Mouse (Mus musculus): Measurements from ENCODE around the gene Gm9999. TPM values are rescaled to one million over a fixed set of nuclear protein-coding genes. Genes with fewer than 3 reads are reported as not detected.
"Not testable (repeated sequence)": the region's sequence is repeated elsewhere in the genome, so short reads cannot be mapped to it uniquely, and the experiment has no call there.

The Gm9999 gene
- total RNA-seq (2021): not detected in 2 replicates
- long read RNA-seq: 0 reads

- no peak for DNase-seq
These were observed at the start of gene Gm9999 for GRCm38 (mm10) chr7:46983280-46983679. Gene Gm9999 (plus strand): TSS chr7:46983580.

DNA sequence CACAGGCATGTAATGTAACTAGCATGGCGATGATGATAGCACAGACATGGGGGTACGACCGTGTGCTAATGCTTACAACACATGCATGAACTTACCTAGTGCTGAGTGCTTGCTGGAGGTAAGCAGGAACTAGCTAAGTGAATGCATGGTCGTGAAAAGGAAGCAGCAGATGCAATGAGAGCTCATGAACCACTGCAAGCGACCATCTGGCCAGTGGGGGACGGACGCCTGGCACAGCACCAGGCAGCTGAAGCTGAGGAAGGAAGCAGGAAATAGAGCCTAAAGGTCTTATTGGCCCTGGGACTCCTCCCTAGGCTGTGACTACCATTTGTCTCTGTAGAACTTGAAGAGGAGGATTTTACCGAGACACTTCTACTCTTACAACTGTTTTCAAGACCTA lies 48.6 kb upstream of the Gm9999 start:
- no peak for DNase-seq

DNA sequence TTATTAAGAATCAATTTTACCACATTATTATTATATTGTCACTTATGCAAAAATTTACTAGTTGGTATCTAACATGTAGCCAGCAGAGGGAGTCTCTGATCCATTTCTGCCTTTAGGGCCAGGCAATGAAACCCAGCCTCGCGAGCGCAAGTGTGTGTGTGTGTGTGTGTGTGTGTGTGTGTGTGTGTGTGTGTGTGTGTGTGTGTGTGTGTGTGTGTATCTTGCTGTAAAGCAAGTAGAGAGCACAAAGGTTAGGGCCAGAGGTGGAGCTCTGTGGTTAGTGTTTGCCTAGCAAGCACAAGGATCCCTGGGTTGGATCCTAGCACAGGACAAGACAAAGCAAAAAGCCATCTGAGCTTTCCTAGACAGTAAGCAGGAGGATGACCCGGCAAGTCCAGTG lies 47.5 kb upstream of the Gm9999 start:
- peak; percentile 7 for DNase-seq

- DNase-seq: peak; percentile 96
These were observed 25.3 kb upstream of the Gm9999 start, which contains the start of gene Uevld for GRCm38 (mm10) chr7:46957831-46958691. Gene Uevld (minus strand): TSS chr7:46958527.

- DNase-seq: no peak
These were observed 24.5 kb upstream of the Gm9999 start for GRCm38 (mm10) chr7:46958853-46959252.

- no peak for DNase-seq
These were observed 22.4 kb upstream of the Gm9999 start for GRCm38 (mm10) chr7:46960991-46961390.

- DNase-seq: peak; percentile 13
These were observed 21.2 kb upstream of the Gm9999 start for GRCm38 (mm10) chr7:46962132-46962531.

- peak; percentile 36 for DNase-seq
These were observed 20.4 kb upstream of the Gm9999 start for GRCm38 (mm10) chr7:46962806-46963618.

DNA sequence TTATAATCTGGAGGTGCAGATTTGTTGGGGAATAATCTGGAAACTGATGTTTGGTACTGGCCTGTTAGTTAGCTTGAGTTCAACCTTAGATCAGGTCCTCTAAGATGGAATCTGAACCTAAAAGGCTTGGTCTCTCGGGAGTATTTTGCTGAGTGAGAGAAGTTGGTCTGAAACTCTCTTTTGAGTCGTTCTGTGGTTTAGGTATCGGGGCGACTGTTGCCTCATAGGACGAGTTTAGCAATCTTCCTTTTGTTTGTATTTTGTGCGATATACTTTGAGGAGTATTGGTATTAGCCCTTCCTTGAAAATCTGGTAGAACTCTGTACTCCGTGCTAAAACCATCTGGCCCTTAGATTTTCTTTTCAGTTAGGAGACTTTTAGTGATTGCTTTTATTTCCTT lies 19.3 kb upstream of the Gm9999 start:
- DNase-seq: no peak

- DNase-seq: no peak
These were observed 13.5 kb upstream of the Gm9999 start for GRCm38 (mm10) chr7:46969898-46970297.

DNA sequence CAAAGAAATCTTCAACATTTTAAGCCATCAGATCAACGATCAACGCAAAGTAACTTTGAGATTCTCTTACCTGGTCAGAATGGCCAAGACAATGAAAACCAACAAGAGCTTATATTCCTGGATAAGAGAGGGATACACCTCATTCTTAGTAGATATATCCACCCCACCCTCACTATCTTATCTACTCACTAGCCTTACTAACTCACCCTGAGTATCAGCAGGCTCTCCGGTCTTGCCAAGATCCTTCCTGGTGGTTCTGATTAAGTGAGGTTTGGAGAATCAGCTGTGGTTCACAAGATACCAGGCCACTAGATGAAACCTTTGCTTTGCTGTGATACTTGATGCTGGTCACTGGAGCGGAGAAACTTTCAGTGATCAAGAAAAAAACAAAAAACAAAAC lies 8.7 kb upstream of the Gm9999 start:
- DNase-seq: no peak

- DNase-seq: no peak
These were observed 7.9 kb upstream of the Gm9999 start for GRCm38 (mm10) chr7:46975456-46975855.

GRCm38 (mm10) chr7:46985718-46986505 lies 2.5 kb downstream of the Gm9999 start:
- no peak for DNase-seq

GRCm38 (mm10) chr7:46986646-46987045 lies 3.3 kb downstream of the Gm9999 start:
- no peak for DNase-seq

DNA sequence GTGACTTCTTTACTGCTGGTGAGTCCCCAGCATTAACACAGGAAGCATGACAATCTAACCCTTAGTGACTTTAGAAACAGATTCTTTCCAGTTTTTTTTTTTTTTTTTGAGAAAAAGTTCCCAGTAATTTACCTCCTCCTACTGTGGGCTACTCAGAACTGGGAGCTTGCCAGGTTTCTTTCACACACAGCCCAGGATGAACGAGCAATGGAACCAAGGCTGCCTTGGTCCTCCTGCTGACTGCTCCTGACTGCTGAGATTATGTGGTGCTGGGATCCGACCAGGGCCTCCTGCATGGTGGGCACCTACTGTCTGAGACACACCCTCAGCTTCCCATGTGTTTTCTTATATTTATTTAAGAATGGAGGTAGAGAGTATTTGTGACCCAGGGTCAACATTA lies 3.7 kb downstream of the Gm9999 start:
- no peak for DNase-seq

DNA sequence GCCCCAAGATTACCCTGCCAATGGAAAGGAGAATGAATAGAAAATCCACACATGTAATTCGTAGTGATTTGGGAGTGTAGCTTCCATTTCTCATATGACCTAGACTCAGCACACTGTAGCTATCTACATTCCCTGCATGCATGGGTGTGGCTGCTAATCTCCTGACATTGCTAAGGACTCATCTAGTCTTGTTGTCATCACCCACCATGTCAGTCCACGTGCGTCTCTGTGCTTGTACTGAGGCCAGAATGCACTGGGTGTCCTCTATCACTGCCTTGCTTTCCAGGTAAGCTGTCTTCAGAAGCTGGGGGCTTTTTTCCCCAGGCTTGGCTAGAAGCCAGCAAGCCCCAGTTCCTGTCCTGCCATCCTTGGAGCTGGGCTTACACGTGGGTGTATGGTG lies 6.0 kb downstream of the Gm9999 start:
- not testable (repeated sequence) for DNase-seq

DNA sequence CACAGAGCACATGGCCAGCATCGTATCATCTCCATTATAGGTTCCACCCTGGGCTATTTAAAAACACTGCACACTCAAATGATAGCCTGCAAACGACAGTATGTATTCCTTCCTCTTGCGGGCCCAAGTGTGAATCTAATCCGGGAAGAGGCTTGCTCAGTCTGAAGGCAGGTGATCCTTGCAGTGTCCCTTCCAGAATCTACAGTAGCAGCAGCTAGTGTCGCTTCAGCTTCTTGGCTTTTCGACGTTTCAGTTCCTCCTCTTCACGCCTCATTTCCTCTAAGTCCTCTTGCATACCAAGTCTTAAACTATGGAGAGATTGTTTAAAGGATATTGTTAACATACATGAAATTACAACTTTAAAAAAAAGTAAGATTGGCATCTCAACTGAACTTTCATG lies 9.7 kb downstream of the Gm9999 start:
- no peak for DNase-seq

DNA sequence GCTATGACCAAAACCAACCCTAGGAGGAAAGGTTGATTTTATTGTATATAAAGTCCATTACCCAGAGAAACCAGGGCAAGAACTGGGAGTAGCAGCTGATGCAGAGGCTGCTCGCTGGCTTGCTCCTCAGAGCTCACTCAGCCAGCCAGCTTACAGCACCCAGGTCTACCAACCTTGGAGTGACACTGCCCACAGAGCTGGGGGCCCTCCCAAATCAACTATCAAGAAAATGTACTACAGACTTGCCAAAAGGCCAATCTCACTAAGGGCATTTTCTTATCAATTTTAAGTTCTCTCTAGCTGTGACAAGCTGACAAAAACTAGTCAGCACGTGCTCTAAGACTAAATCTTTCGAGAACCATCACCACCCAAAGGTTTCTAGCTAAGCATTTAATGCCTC lies 12.2 kb downstream of the Gm9999 start:
- DNase-seq: no peak

DNA sequence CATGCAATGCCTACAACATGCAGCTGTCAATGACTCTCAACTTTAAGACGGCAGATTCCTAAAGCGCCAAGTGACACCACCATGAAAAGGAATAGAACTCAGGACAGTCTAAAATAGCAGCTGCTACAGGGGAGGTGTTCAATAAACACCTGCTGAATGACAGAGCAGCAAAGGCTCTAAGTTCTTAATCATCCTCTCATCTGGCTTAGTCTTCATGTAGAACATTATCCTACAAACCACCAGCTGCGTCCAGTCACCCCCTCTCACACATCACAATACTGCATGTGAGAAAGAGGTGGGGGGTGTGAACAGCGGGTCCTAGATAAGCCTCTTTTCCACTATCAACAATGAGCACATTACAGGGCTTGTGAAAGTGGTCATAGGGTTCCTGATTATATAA lies 13.6 kb downstream of the Gm9999 start:
- no peak for DNase-seq

- DNase-seq: peak; percentile 26
These were observed 14.4 kb downstream of the Gm9999 start for GRCm38 (mm10) chr7:46997644-46998395.

DNA sequence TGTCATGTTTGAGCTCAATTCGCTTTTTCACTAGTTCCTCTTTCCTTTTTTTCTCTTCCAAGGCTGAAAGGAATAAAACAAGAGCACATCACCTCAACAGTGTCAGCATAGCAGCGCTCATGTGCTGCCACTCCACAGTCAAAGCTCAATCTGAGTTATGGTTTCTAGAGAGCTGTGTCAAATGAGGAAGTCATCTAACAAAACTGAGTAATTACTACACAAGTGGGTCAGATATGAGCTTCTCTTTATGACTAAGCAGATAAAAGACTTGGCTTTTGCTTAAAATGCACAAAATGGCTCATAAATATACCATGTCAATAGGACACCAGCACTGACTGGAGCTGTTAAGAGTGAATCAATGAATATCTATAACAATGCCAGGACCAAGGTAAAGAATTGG lies 15.6 kb downstream of the Gm9999 start:
- DNase-seq: no peak

All from adrenal gland, postnatal 25 days (tissue).